Mouse (Mus musculus) cerebellum, postnatal 36 days (tissue): ENCODE measurements around the gene Wasf2.

Experiments used
- DNase-seq, 2 experiments: peaks; one replicate each; pipeline ENCODE4 v3.0.0; 2021 to 2022; ENCODE audit warnings: mixed read lengths in 2 of 2

The Wasf2 gene

DNA sequence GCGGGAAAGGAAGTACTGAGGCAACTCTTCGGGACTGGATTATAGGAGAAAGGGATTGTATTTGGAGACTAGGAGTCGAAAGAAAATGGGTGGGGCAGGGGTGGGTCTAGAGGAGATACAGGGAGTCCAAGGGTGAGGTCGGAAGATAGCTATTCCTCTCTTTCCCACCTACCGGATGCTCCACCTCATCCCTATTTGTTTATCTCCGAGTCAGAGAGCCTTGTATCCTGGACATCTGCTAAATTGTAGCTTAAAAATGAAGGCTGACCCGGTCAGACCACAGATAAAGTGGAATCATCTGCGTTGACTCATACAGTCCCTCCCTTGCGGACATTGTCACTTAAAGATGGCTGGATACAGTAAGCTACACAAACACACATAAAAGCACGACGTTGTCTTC lies 111.6 kb downstream of the Wasf2 start:
- no peak for DNase-seq

DNA sequence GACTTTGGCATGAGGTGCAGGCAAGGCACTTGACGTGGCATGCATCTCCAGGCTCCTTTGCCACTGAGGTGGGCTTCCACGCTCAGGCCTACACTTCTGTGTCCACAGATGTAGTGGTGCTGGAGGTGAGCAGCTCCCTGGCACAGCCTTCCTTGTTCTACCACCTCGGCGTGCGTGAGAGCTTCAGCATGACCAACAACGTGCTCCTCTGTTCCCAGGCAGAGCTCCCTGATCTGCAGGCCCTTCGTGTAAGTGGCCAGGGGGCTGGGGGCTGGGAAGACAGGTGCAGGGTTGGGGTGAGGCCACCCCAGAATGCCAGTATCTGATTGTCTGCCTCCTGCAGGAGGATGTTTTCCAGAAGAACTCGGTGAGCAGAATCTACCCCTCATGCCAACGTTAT lies 112.4 kb downstream of the Wasf2 start:
- DNase-seq = no peak

DNA sequence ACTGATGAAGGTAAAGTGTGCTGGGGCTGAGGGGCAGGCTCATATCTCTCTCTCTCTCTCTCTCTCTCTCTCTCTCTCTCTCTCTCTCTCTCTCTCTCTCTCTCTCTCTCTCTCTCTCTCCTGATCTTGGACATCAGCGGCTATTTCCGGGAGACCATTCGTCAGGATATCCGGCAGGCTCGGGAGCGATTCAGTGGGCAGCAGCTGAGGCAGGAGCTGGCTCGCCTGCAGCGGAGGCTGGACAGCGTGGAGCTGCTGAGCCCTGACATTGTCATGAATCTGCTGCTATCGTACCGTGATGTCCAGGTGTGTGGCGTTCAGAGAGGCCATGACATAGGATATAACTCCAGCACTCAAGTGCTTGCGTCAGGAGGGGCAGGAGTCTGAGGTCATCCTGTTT lies 113.2 kb downstream of the Wasf2 start:
- DNase-seq = no peak

DNA sequence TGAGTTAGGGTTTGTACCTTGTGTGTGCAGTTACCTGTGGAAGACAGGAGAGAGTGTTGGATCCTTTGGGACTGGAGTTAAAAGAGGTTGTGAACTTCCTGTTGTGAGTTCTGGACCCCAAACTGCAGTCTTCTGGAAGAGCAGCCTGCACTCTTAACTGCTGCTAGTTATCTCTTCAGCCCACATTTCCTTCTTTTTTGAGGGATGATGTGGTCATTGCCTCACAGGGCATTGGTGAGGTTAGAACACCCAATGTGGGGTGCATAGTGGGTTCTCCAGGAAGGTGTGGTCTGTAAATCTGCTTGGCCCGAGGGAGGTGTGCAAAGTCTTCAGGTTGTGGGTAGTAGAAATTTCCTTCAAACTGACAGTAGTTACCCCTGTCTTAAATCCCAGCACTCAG lies 114.0 kb downstream of the Wasf2 start:
- DNase-seq = no peak

DNA sequence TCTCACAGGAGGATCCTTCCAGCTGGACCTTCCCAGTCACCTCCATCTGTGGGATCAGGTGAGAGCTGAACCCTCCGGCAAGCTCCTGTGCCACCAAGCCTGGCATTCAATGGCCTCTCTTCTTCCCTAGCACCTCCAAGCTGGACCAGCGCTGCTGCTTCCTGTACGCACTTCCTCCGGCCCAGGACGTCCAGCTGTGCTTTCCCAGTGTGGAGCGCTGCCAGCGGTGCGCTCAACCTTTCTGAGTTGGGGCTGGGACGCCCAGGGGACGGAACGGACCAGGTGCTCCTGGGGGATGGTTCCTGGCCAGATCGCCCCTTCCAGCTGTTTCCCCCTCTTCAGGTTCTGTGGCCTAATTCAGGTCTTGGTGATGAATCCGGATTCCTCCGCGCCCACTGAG lies 116.8 kb downstream of the Wasf2 start:
- no peak for DNase-seq

DNA sequence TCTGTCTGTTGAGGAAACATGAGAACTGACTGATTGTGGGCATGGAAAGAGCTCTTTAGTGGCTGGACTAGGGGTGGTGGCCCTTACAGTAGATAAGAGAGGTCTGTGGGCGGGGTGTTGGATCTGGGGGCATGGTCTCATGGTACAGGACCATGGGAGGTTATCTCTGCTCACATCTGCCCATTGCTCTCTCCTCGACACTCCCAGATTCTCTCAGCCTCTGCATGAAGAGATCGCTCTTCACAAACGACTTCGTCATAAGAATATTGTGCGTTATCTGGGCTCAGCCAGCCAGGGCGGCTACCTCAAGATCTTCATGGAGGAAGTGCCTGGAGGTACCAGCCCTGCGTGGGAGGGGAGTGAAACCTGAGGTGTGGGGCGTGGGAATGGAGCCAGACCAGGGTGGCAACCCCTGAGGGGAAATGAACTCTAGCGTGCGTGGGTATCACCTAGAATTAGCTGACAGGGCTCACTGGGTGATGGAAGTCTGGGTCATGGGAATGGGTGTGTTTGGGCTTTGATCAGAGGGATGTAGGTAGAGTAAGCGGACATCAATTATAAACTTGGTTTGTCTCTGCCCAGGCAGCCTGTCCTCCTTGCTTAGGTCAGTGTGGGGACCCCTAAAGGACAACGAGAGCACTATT lies 117.6 kb downstream of the Wasf2 start:
- DNase-seq = no peak
